Mouse (Mus musculus): ENCODE results near the gene Chaf1a.

The Chaf1a gene

GRCm38 (mm10) chr17:56018347-56019131, 21.7 kb upstream of the Chaf1a start:
- DNase-seq (ENCODE audit: low read depth in 2 of 2, low spot score in 2 of 2): peak; percentile 50 to 68

- no peak for DNase-seq (ENCODE audit: low read depth in 2 of 2, low spot score in 2 of 2)
Observed at GRCm38 (mm10) chr17:56020400-56021084, 19.7 kb upstream of the Chaf1a start.

GRCm38 (mm10) chr17:56021161-56021910, 18.9 kb upstream of the Chaf1a start:
- DNase-seq (ENCODE audit: low read depth in 2 of 2, low spot score in 2 of 2): peak in 1 of 2 experiments; percentile 51

GRCm38 (mm10) chr17:56022131-56022988, 17.9 kb upstream of the Chaf1a start:
- peak in 1 of 2 experiments; percentile 36 for DNase-seq (ENCODE audit: low read depth in 2 of 2, low spot score in 2 of 2)

- DNase-seq (ENCODE audit: low read depth in 2 of 2, low spot score in 2 of 2): no peak
Observed at GRCm38 (mm10) chr17:56022989-56023290, 17.3 kb upstream of the Chaf1a start.

GRCm38 (mm10) chr17:56023386-56023785, 16.9 kb upstream of the Chaf1a start:
- no peak for DNase-seq (ENCODE audit: low read depth in 2 of 2, low spot score in 2 of 2)

- no peak for DNase-seq (ENCODE audit: low read depth in 2 of 2, low spot score in 2 of 2)
Observed at GRCm38 (mm10) chr17:56024476-56024875, 15.8 kb upstream of the Chaf1a start.

- DNase-seq (ENCODE audit: low read depth in 2 of 2, low spot score in 2 of 2): no peak
Observed at GRCm38 (mm10) chr17:56024931-56025330, 15.3 kb upstream of the Chaf1a start.

GRCm38 (mm10) chr17:56026303-56026702, 13.9 kb upstream of the Chaf1a start:
- no peak for DNase-seq (ENCODE audit: low read depth in 2 of 2, low spot score in 2 of 2)

- DNase-seq (ENCODE audit: low read depth in 2 of 2, low spot score in 2 of 2): no peak
Observed at GRCm38 (mm10) chr17:56026881-56027280, 13.4 kb upstream of the Chaf1a start.

GRCm38 (mm10) chr17:56027801-56028441, 12.3 kb upstream of the Chaf1a start:
- DNase-seq (ENCODE audit: low read depth in 2 of 2, low spot score in 2 of 2): no peak

- no peak for DNase-seq (ENCODE audit: low read depth in 2 of 2, low spot score in 2 of 2)
Observed at GRCm38 (mm10) chr17:56030238-56030870, 9.9 kb upstream of the Chaf1a start.

GRCm38 (mm10) chr17:56030919-56031318, 9.3 kb upstream of the Chaf1a start:
- DNase-seq (ENCODE audit: low read depth in 2 of 2, low spot score in 2 of 2): no peak

GRCm38 (mm10) chr17:56031431-56031830, 8.8 kb upstream of the Chaf1a start:
- DNase-seq (ENCODE audit: low read depth in 2 of 2, low spot score in 2 of 2): no peak

GRCm38 (mm10) chr17:56032127-56032733, 8.0 kb upstream of the Chaf1a start:
- DNase-seq (ENCODE audit: low read depth in 2 of 2, low spot score in 2 of 2): no peak

- peak in 1 of 2 experiments; percentile 61 for DNase-seq (ENCODE audit: low read depth in 2 of 2, low spot score in 2 of 2)
Observed at GRCm38 (mm10) chr17:56032831-56033230, 7.4 kb upstream of the Chaf1a start.

GRCm38 (mm10) chr17:56034040-56034725, 6.1 kb upstream of the Chaf1a start:
- DNase-seq (ENCODE audit: low read depth in 2 of 2, low spot score in 2 of 2): peak in 1 of 2 experiments; percentile 39

- DNase-seq (ENCODE audit: low read depth in 2 of 2, low spot score in 2 of 2): no peak
Observed at GRCm38 (mm10) chr17:56034726-56035100, 5.5 kb upstream of the Chaf1a start.

GRCm38 (mm10) chr17:56035216-56035615, 5.0 kb upstream of the Chaf1a start:
- DNase-seq (ENCODE audit: low read depth in 2 of 2, low spot score in 2 of 2): no peak
